Mouse (Mus musculus): Measurements from ENCODE around the gene Hoxd12. TPM values are rescaled to one million over a fixed set of nuclear protein-coding genes. Genes with fewer than 3 reads are reported as not detected.

The Hoxd12 gene
- polyA plus RNA-seq (2012; rRNA removed) = 0.86 and 3.4 TPM in 2 replicates

DNA sequence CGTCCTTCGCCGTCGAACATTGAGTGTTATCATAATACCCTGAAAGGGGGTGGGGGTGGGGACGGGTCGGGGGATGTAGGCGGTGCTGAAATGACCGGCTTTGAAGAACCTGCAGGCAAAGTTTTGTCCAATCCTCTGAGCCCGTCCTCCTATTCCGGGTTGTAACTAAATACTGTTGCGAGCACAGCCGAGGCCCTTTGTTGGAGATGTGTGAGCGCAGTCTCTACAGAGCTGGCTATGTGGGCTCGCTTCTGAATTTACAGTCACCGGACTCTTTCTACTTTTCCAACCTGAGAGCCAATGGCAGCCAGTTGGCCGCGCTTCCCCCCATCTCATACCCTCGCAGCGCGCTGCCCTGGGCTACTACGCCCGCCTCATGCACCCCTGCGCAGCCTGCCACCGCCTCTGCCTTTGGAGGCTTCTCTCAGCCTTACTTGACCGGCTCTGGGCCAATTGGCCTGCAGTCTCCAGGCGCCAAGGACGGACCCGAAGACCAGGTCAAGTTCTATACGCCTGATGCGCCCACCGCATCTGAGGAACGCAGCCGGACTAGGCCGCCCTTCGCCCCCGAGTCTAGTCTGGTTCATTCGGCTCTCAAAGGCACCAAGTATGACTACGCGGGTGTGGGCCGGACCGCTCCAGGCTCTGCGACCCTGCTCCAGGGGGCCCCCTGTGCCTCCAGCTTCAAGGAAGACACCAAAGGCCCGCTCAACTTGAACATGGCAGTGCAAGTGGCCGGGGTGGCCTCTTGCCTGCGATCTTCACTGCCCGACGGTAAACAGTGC, at the start of gene Hoxd12:
Hoxd12 (plus strand) TSS at position 133 of the 785 bp plus-strand sequence.

DNA sequence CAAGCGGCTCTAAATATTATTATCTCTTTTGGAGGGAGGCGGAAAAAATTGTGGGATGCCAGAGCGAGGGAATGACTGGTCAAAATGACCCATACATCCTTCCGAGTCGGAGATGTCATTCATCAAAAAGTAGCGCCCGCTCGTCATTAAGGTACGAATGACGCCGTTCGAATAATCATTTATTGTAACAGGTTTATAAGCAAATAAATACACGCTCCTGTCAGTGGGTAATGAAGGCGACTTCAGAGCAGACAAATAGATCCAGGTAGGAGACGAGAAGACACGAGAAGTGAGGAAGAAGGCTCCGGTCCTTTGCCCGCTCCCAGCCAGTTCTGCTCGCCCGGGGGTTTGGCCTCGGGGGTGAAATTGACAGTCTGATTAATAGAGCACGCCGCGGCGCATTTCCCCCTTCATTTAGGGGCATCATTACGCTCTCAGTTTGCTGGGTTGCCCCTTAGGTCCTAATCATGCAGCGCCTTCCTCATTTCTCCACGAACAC, 15.3 kb upstream of the Hoxd12 start, which contains the start of gene Evx2:
Evx2 (minus strand) TSS at position 51 of the 499 bp plus-strand sequence.

GRCm38 (mm10) chr2:74667842-74668357, 6.9 kb upstream of the Hoxd12 start, which contains the start of gene Hoxd13:
Gene Hoxd13 (plus strand): TSS chr2:74668310.

GRCm38 (mm10) chr2:74678891-74679595, 4.2 kb downstream of the Hoxd12 start, which contains the start of gene Hoxd11:
Gene Hoxd11 (plus strand): TSS chr2:74679557.

GRCm38 (mm10) chr2:74691022-74691951, 16.5 kb downstream of the Hoxd12 start, which contains the start of gene Hoxd10:
Gene Hoxd10 (plus strand): TSS chr2:74691924.

DNA sequence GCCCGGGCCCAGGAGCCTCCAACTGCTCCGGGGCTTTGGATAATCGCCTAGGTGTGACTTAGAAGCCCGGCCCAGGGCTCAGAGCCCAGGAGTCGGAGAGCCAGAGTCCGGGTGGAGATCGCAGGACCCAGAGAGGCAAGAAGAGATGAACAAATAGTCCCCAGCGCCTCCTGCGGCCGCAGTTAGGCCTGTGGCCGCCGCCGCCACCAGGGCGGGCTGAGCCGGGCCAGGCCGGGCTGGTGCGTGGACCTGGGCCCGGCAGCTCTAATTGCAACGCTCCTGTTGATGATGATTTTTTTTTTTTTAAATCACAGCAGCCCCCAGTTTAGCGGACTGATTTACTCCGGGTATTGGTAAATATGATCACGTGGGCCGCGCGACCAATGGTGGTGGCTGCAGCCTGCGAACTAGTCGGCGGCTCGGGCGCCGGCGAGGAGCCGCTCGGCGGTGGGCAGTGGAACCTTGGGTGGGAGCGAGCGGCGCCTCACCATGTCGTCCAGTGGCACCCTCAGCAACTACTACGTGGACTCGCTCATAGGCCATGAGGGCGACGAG, 22.8 kb downstream of the Hoxd12 start, which contains the start of gene Hoxd9:
Hoxd9 (plus strand) TSS at position 161 of the 555 bp plus-strand sequence.

DNA sequence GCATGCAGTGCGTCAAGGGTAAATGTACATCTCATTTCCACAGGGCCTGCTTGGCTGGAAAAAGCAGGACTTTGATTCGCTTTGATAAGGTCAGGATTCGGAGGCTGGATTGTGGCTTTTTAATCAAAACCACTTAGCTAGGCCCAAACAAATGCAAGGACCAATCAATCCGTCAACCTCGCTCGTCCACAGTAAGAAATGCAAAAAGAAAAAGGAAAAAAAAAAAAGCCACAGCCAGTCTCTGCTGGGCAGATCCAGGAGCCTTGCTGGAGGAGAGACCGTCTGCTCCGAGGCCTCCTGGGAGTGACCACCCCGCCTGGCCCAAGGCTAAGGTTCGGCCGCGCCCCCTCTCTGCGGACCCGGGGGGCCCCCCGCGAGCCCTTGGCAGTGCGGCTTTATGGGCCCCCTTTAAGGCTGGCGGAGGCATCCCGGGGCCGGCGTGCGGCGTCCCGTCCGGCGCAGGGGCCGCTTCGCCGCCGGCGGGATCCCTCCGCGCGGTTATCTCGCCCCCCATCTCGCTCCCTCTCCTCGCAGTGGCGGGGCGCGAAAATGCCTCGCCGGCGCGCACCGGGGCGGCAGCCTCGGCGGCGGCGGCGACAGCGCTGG, 29.7 kb downstream of the Hoxd12 start, which contains the start of gene Hoxd8:
Hoxd8 (plus strand) TSS at position 223 of the 606 bp plus-strand sequence.

GRCm38 (mm10) chr2:74711721-74712621, 37.2 kb downstream of the Hoxd12 start, which contains the start of the genes Hoxd3 and Hoxd4:
Gene Hoxd3 (plus strand): TSS chr2:74711927.
Gene Hoxd4 (plus strand): TSS chr2:74711929.

DNA sequence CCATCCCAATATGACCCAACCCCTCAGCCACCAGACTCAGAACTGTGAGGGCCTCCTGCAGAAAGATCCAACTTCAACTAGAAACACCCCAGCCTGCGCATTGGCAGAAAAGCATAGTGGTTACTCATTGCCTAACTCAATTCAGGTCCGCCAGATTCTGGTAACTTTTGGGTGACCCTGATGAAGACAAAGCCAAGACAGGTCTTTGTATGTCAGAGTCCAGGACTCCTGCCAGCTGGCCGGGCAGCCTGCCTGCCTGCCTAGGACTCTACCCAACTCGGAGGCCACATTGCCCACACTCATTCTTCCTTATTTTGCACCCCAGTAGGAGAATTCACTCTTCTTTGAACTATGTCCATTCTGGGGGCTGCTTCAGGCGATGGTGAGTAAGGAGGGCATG, 51.7 kb downstream of the Hoxd12 start, which contains the start of gene Gm28230:
Gm28230 (plus strand) TSS at position 178 of the 400 bp plus-strand sequence.

Other genes starting within 250 kb of the Hoxd12 start
- 4.2 and 5.3 TPM in 2 replicates for gene Lnpk, start 95.6 kb upstream of the Hoxd12 start, polyA plus RNA-seq (2012; rRNA removed)
- gene Evx2, start 15.5 kb upstream of the Hoxd12 start, polyA plus RNA-seq (2012; rRNA removed) = 2.9 and 4.1 TPM in 2 replicates
- gene Hoxd13, start 6.7 kb upstream of the Hoxd12 start, polyA plus RNA-seq (2012; rRNA removed) = 24.2 and 34.6 TPM in 2 replicates
- 12.0 and 12.4 TPM in 2 replicates for gene Hoxd11, start 4.5 kb downstream of the Hoxd12 start, polyA plus RNA-seq (2012; rRNA removed)
- 0.76 and 1.2 TPM in 2 replicates for gene Hoxd10, start 16.9 kb downstream of the Hoxd12 start, polyA plus RNA-seq (2012; rRNA removed)
- gene Hoxd9, start 22.7 kb downstream of the Hoxd12 start, polyA plus RNA-seq (2012; rRNA removed) = 2.7 and 4.4 TPM in 2 replicates
- 5.5 and 10.1 TPM in 2 replicates for gene Hoxd8, start 29.6 kb downstream of the Hoxd12 start, polyA plus RNA-seq (2012; rRNA removed)
- gene Hoxd3, start 36.9 kb downstream of the Hoxd12 start, polyA plus RNA-seq (2012; rRNA removed) = 3.5 and 5.1 TPM in 2 replicates
- gene Hoxd4, start 36.9 kb downstream of the Hoxd12 start, polyA plus RNA-seq (2012; rRNA removed) = 10.0 and 20.6 TPM in 2 replicates
- gene Gm28230, start 51.7 kb downstream of the Hoxd12 start, polyA plus RNA-seq (2012; rRNA removed) = 0.25 and 1.3 TPM in 2 replicates
- gene Hoxd1, start 88.0 kb downstream of the Hoxd12 start, polyA plus RNA-seq (2012; rRNA removed) = 0.06 TPM in 1 of 2 replicates, not detected in the other
- gene Mtx2, start 150.8 kb downstream of the Hoxd12 start, polyA plus RNA-seq (2012; rRNA removed) = 63.3 and 79.5 TPM in 2 replicates